Mouse (Mus musculus): ENCODE results near the gene Arih2. TPM values are rescaled to one million over a fixed set of nuclear protein-coding genes. Genes with fewer than 3 reads are reported as not detected.
A peak's percentile ranks its signal among the peaks of the same experiment; 100 is the strongest.

Arih2 gene
- polyA plus RNA-seq, 1 experiment = 43.7 TPM

GRCm38 (mm10) chr9:108575321-108576297 lies 73.6 kb downstream of the Arih2 start:
- Histone ChIP-seq H3K27ac (ENCODE audit: insufficient read depth, low read length) (no peak overlapping the region), H3K4me1 (ENCODE audit: control insufficient read depth, insufficient read depth, low read length) (no peaks in the 10 kb centered on the region; the same call in none of the 2 replicates), H3K4me3 (ENCODE audit: insufficient read depth, low read length) (no peak overlapping the region)
- no peak for TF ChIP-seq POLR2A (IDR thresholded peaks at IDR 0.05; ENCODE audit: extremely low read depth, insufficient read depth, low read length)
- no peak for TF ChIP-seq CTCF (IDR thresholded peaks at IDR 0.05; ENCODE audit: extremely low read depth, insufficient read depth, low read length)

- H3K27ac ChIP-seq (ENCODE audit: insufficient read depth, low read length) = no peak overlapping the region
- H3K4me1 ChIP-seq (ENCODE audit: control insufficient read depth, insufficient read depth, low read length) = no peaks in the 10 kb centered on the region; the same call in none of the 2 replicates
- no peak overlapping the region for H3K4me3 ChIP-seq (ENCODE audit: insufficient read depth, low read length)
- TF ChIP-seq POLR2A (IDR thresholded peaks at IDR 0.05; ENCODE audit: extremely low read depth, insufficient read depth, low read length) (no peak), CTCF (IDR thresholded peaks at IDR 0.05; ENCODE audit: extremely low read depth, insufficient read depth, low read length) (no peak)
These were observed 74.3 kb downstream of the Arih2 start for GRCm38 (mm10) chr9:108574921-108575320.

- Histone ChIP-seq H3K27ac (ENCODE audit: insufficient read depth, low read length) (no peak overlapping the region), H3K4me1 (ENCODE audit: control insufficient read depth, insufficient read depth, low read length) (no peaks in the 10 kb centered on the region; the same call in none of the 2 replicates), H3K4me3 (ENCODE audit: insufficient read depth, low read length) (no peak overlapping the region)
- TF ChIP-seq POLR2A (IDR thresholded peaks at IDR 0.05; ENCODE audit: extremely low read depth, insufficient read depth, low read length) (0 out of 2 replicates have a peak, but pooled peaks have one; percentile 2), CTCF (IDR thresholded peaks at IDR 0.05; ENCODE audit: extremely low read depth, insufficient read depth, low read length) (peak; percentile 36; the same call in 1 of the 2 replicates)
These were observed 75.2 kb downstream of the Arih2 start for GRCm38 (mm10) chr9:108573774-108574690.

GRCm38 (mm10) chr9:108572321-108572720 lies 76.9 kb downstream of the Arih2 start:
- no peaks in the 10 kb centered on the region; the same call in 1 of the 2 replicates for H3K4me1 ChIP-seq (ENCODE audit: control insufficient read depth, insufficient read depth, low read length)

GRCm38 (mm10) chr9:108571401-108571973 lies 77.7 kb downstream of the Arih2 start:
- no peaks in the 10 kb centered on the region for H3K4me1 ChIP-seq (ENCODE audit: control insufficient read depth, insufficient read depth, low read length)
- TF ChIP-seq CTCF (IDR thresholded peaks at IDR 0.05; ENCODE audit: extremely low read depth, insufficient read depth, low read length) (no peak), POLR2A (IDR thresholded peaks at IDR 0.05; ENCODE audit: extremely low read depth, insufficient read depth, low read length) (peak; percentile 10; the same call in 1 of the 2 replicates)
- H3K4me3 ChIP-seq (ENCODE audit: insufficient read depth, low read length) = no peak overlapping the region
- H3K27ac ChIP-seq (ENCODE audit: insufficient read depth, low read length) = no peak overlapping the region

More at GRCm38 (mm10) chr9:108572321-108572720, 76.9 kb downstream of the Arih2 start:
- no peak for TF ChIP-seq CTCF (IDR thresholded peaks at IDR 0.05; ENCODE audit: extremely low read depth, insufficient read depth, low read length)
- no peak for TF ChIP-seq POLR2A (IDR thresholded peaks at IDR 0.05; ENCODE audit: extremely low read depth, insufficient read depth, low read length)
- Histone ChIP-seq H3K4me3 (ENCODE audit: insufficient read depth, low read length) (no peak overlapping the region), H3K27ac (ENCODE audit: insufficient read depth, low read length) (no peak overlapping the region)

- TF ChIP-seq POLR2A (IDR thresholded peaks at IDR 0.05; ENCODE audit: extremely low read depth, insufficient read depth, low read length) (0 out of 2 replicates have a peak, but pooled peaks have one; percentile 8), CTCF (IDR thresholded peaks at IDR 0.05; ENCODE audit: extremely low read depth, insufficient read depth, low read length) (peak; percentile 57)
- no peak overlapping the region; the same call in 1 of the 2 replicates for H3K27ac ChIP-seq (ENCODE audit: insufficient read depth, low read length)
- H3K4me1 ChIP-seq (ENCODE audit: control insufficient read depth, insufficient read depth, low read length) = peaks cover 3% of the 10 kb centered on the region; the same call in 1 of the 2 replicates
- peak overlapping the region; percentile 53 for H3K4me3 ChIP-seq (ENCODE audit: insufficient read depth, low read length)
These were observed 78.8 kb downstream of the Arih2 start for GRCm38 (mm10) chr9:108570207-108570896.

- no peak within 1 kb of the TSS; the same call in 1 of the 2 replicates for H3K27ac ChIP-seq (ENCODE audit: insufficient read depth, low read length)
- TF ChIP-seq POLR2A (IDR thresholded peaks at IDR 0.05; ENCODE audit: extremely low read depth, insufficient read depth, low read length) (no peak), CTCF (IDR thresholded peaks at IDR 0.05; ENCODE audit: extremely low read depth, insufficient read depth, low read length) (no peak)
- H3K4me1 ChIP-seq (ENCODE audit: control insufficient read depth, insufficient read depth, low read length) = peaks cover 3% of the 10 kb centered on the region; the same call in 1 of the 2 replicates
- H3K4me3 ChIP-seq (ENCODE audit: insufficient read depth, low read length) = peak within 1 kb of the TSS; percentile 53
These were observed 79.6 kb downstream of the Arih2 start, which contains the start of gene Dalrd3 for GRCm38 (mm10) chr9:108569381-108570206. Dalrd3 (plus strand) TSS chr9:108569886.
